Mouse (Mus musculus) lung, adult 18-20 months (tissue): ENCODE results near the gene Impg2.

Experiments
- DNase-seq, 2 experiments: peaks; one replicate each; pipeline ENCODE4 v3.0.0; 2022; ENCODE audit warnings: mixed read lengths in 2 of 2

Gene Impg2

GRCm38 (mm10) chr16:56304167-56304566, 100.1 kb downstream of the Impg2 start:
- no peak for DNase-seq

GRCm38 (mm10) chr16:56307575-56307974, 103.5 kb downstream of the Impg2 start:
- no peak for DNase-seq

GRCm38 (mm10) chr16:56311291-56311690, 107.2 kb downstream of the Impg2 start:
- DNase-seq: no peak
